ENCODE assay signal across 29 mouse cellular contexts in the genomic region with DNA sequence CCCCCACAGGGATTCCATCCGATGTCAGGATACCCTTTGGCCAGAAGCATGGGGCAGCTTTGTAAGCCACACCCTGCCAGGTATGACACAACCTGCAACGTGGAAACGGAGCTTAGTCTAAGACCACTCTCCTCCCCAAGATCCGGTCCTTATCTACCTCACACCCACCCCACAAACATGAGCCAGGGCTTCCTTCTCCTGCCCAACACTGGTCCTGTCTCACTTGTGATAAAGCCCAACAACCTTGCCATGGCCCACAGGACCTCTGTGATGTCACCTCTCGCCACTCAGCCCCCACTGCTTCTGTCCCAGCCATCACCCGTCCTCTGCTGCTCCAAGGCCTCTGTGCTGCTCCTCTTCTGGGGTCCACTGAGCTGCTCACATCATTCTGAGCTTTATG. TPM values are rescaled to one million over a fixed set of nuclear protein-coding genes. Genes with fewer than 3 reads are reported as not detected.
"Had no signal": no experiment of that assay in that cellular context is flagged by ENCODE, and none has a peak within 500 bp of the region (broad histone marks: within the 10 kb centered on the region; RNA-seq: fewer than 3 reads in every experiment).

No protein-coding gene starts in this region.

- H3K9me3 ChIP-seq: heart, embryonic 12.5 days; hindbrain, embryonic 10.5 days; hindbrain, embryonic 12.5 days; intestine, embryonic 15.5 days; limb, embryonic 10.5 days; limb, embryonic 12.5 days; liver, embryonic 13.5 days; liver, embryonic 15.5 days had no signal

- H3K9ac ChIP-seq: heart, embryonic 12.5 days; hindbrain, embryonic 12.5 days; hindbrain, embryonic 14.5 days; intestine, embryonic 15.5 days; limb, embryonic 12.5 days; liver, embryonic 13.5 days; liver, embryonic 15.5 days had no signal

- H3K4me3 ChIP-seq: heart, adult 2 months; heart, embryonic 12.5 days; hindbrain, embryonic 10.5 days; hindbrain, embryonic 12.5 days; intestine, embryonic 15.5 days; layer of hippocampus, adult 2 months; left cerebral cortex, adult 2 months; limb, embryonic 10.5 days; limb, embryonic 12.5 days; liver, embryonic 13.5 days; liver, embryonic 15.5 days had no signal

- DNase-seq: gastrocnemius, postnatal 14 days; gastrocnemius, postnatal 36 days; heart, adult 11 months; heart, adult 2 months; heart, postnatal 10 days; heart, postnatal 4 days; kidney, adult 11 months; kidney, adult 8-10 months; kidney, postnatal 10 days; kidney, postnatal 25 days; kidney, postnatal 4 days; layer of hippocampus, adult 9-11 months; layer of hippocampus, postnatal 36 days; liver; liver, embryonic 13.5 days had no signal

- ATAC-seq: hindbrain, embryonic 16.5 days; inflammation-experienced regulatory T-cells, adult 6 months; intestine, embryonic 15.5 days had no signal

- H3K4me2 ChIP-seq: heart, embryonic 12.5 days; hindbrain, embryonic 12.5 days; hindbrain, embryonic 14.5 days; intestine, embryonic 15.5 days; limb, embryonic 12.5 days; liver, embryonic 11.5 days; liver, embryonic 13.5 days; liver, embryonic 15.5 days had no signal

- H3K27ac ChIP-seq: heart, adult 2 months; hindbrain, embryonic 10.5 days; hindbrain, embryonic 12.5 days; hindbrain, embryonic 14.5 days; intestine, embryonic 15.5 days; left cerebral cortex, adult 2 months; limb, embryonic 10.5 days; limb, embryonic 12.5 days; liver, embryonic 13.5 days; liver, embryonic 15.5 days had no signal

- H3K36me3 ChIP-seq: heart, embryonic 12.5 days; hindbrain, embryonic 10.5 days; hindbrain, embryonic 12.5 days; intestine, embryonic 15.5 days; liver, embryonic 13.5 days; liver, embryonic 15.5 days had no signal

RNA-seq across cellular contexts. Expression of gene Ryr1, which starts 49.8 kb away (rescaled TPM):
- total RNA-seq: heart, postnatal 25 days had no signal
